Mouse (Mus musculus) heart, postnatal 0 days (tissue): ENCODE results near the gene Plekhg3. TPM values are rescaled to one million over a fixed set of nuclear protein-coding genes. Genes with fewer than 3 reads are reported as not detected.
A peak's percentile ranks its signal among the peaks of the same experiment; 100 is the strongest.

Experiments used
- ATAC-seq: fragments of 200-750 bp; cut with Nextera tagmentation; 2 replicates; pipeline ENCODE4 v1.8.0; 2017; ENCODE audit warnings: low read depth, moderate number of reproducible peaks, moderate library complexity; ENCODE audit not compliant: insufficient read depth
- DNase-seq: peaks from one replicate; pipeline ENCODE4 v3.0.0-alpha.2; 2016; ENCODE audit warnings: low spot score
- H3K27ac ChIP-seq: fragments of 300-500 bp; sonication (generic); 2 replicates; pipeline ENCODE4 v1.5.1; 2014; ENCODE audit warnings: low read depth, mild to moderate bottlenecking
- H3K27me3 ChIP-seq: fragments of 300-500 bp; sonication (generic); 2 replicates; pipeline ENCODE4 v1.6.1; 2014; ENCODE audit warnings: low read length, mixed read lengths; ENCODE audit not compliant: control insufficient read depth, insufficient read depth
- H3K36me3 ChIP-seq: fragments of 300-500 bp; sonication (generic); replicated peaks from 2 replicates; pipeline ENCODE4 v1.6.1; 2014; ENCODE audit warnings: low read length, mixed read lengths; ENCODE audit not compliant: control insufficient read depth, insufficient read depth
- H3K4me1 ChIP-seq: fragments of 300-500 bp; sonication (generic); 2 replicates; pipeline ENCODE4 v1.6.1; 2014; ENCODE audit warnings: antibody characterized with exemption; ENCODE audit not compliant: control insufficient read depth, insufficient read depth
- H3K4me2 ChIP-seq: fragments of 300-500 bp; sonication (generic); 2 replicates; pipeline ENCODE4 v1.6.1; 2014; ENCODE audit warnings: low read depth, mild to moderate bottlenecking, low read length, moderate library complexity
- H3K4me3 ChIP-seq: fragments of 300-500 bp; sonication (generic); 2 replicates; pipeline ENCODE4 v1.5.1; 2014; ENCODE audit warnings: low read depth, low read length
- H3K9ac ChIP-seq: fragments of 300-500 bp; sonication (generic); replicated peaks from 2 replicates; pipeline ENCODE4 v1.6.1; 2014; ENCODE audit warnings: low read depth, low read length, mixed read lengths
- H3K9me3 ChIP-seq: fragments of 300-500 bp; sonication (generic); replicated peaks from 2 replicates; pipeline ENCODE4 v1.6.1; 2016; ENCODE audit warnings: low read length; ENCODE audit not compliant: control insufficient read depth
- CTCF ChIP-seq: IDR thresholded peaks from 2 replicates; pipeline ENCODE4 v1.5.1; 2016; ENCODE audit warnings: antibody characterized with exemption, control low read depth, low read depth
- EP300 ChIP-seq: IDR thresholded peaks from 2 replicates; pipeline ENCODE4 v1.6.1; 2016; ENCODE audit warnings: antibody characterized with exemption, low read depth
- WGBS: fragments of 180-500 bp; shearing (Covaris S2); extraction: QIAGEN DNeasy Blood & Tissue Kit; methylation state at CpG from one replicate; pipeline ENCODE4 v1.1.7; 2014; 5-methylcytosine and 5-hydroxymethylcytosine counted together
- polyA plus RNA-seq: library from polyadenylated mRNA; unstranded; fragments of >200 nt; fragmentation: Nextera tagmentation; extraction: Ambion mirVana; gene quantifications from 2 replicates; pipeline ENCODE4 v1.2.1, GENCODE M21; 2015
- total RNA-seq: library from RNA; depleted of rRNA; stranded (reverse); fragments of >200 nt; gene quantifications from 2 replicates; pipeline ENCODE4 v1.2.3, GENCODE M21; 2014; ENCODE audit warnings: low replicate concordance

The Plekhg3 gene
- total and polyA plus RNA-seq, 2 experiments from 2014 or later, result 3.7 to 21.7 TPM

DNA sequence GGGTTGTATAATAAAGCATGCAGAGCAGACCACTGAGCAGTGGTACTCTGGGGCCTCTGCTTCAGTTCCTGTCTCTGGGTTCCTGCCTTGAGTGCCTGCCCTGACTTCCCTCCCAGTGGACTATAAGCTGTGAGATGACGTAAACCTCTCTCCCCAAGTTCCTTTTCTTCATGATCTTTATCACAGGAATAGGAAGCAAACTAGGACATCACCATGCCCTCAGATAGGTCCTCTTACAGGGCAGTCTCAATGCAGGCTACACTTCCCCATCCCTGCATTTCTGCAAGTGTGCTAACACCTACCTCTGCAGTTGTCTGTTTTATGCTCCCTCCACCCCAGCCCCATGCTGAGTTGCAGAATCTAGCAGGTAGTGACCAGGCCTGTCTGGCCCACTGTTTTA, 39.9 kb upstream of the Plekhg3 start:
- Histone ChIP-seq H3K27ac (no peak overlapping the region), H3K4me2 (no peak overlapping the region), H3K36me3 (no peaks in the 10 kb centered on the region), H3K27me3 (no peaks in the 10 kb centered on the region; the same call in 1 of the 2 replicates), H3K4me1 (no peaks in the 10 kb centered on the region), H3K4me3 (no peak overlapping the region), H3K9ac (no peak overlapping the region), H3K9me3 (peaks cover 7% of the 10 kb centered on the region; the same call in 1 of the 2 replicates)
- no peak for TF ChIP-seq CTCF
- no peak for TF ChIP-seq EP300
- DNase-seq (no peak), ATAC-seq (no peak)
- WGBS, result 80% methylated on average over 1 of the region's 1 CpGs

DNA sequence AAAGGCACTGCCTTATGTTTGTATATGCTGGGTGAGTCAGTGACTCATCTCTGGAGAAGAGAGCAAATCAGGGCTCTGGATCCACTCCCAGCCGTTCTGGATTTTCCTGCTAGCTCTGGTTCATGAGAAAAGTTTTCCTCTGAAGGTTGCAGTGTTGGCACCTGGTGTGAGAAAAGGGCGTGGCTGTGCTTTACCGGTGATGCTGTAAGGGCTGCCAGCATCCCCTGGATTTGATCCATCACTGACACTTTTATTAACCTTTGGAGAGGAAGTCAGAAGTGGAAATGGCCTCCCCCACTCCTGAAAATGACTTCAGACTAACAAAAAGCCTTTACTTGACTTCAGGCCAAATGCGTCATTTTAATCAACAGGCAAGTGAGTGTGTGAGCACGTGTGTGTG, 37.2 kb upstream of the Plekhg3 start:
- ATAC-seq (peak; percentile 57), DNase-seq (peak; percentile 65)
- no peaks in the 10 kb centered on the region for H3K36me3 ChIP-seq
- H3K9me3 ChIP-seq, result peaks cover 7% of the 10 kb centered on the region; the same call in 1 of the 2 replicates
- 0 out of 2 replicates have a peak, but pooled peaks have one; percentile 59 for TF ChIP-seq EP300
- no peak for TF ChIP-seq CTCF
- H3K27me3 ChIP-seq, result no peaks in the 10 kb centered on the region; the same call in 1 of the 2 replicates
- no peak overlapping the region for H3K4me3 ChIP-seq
- 30% methylated on average over 5 of the region's 5 CpGs for WGBS
- no peak overlapping the region for H3K9ac ChIP-seq
- peak overlapping the region; percentile 5; the same call in 1 of the 2 replicates for H3K27ac ChIP-seq
- no peak overlapping the region for H3K4me2 ChIP-seq
- H3K4me1 ChIP-seq, result no peaks in the 10 kb centered on the region

DNA sequence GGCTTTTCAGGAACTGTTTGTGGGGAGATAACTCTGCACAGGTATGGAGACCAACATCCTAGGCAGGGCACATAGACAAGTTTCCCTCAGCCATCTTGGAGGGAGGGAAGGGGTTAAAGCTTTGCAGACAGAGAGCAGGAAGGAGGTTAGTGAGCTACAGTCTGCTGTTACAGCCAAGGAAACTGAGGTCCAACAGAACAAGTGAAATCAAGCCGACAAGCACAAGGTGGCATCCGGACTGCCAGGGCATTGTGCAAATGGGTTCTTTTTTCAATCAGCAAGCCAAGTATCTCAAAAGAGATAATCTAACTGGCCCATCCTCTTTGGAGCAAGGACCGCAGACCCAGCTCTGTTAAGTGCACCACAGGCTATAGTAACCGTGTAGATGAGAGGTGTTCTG, 35.3 kb upstream of the Plekhg3 start:
- 59% methylated on average over 4 of the region's 4 CpGs for WGBS
- Histone ChIP-seq H3K27me3 (no peaks in the 10 kb centered on the region; the same call in 1 of the 2 replicates), H3K36me3 (no peaks in the 10 kb centered on the region), H3K9me3 (peaks cover 7% of the 10 kb centered on the region; the same call in 1 of the 2 replicates), H3K4me2 (no peak overlapping the region), H3K4me1 (no peaks in the 10 kb centered on the region), H3K9ac (no peak overlapping the region), H3K4me3 (no peak overlapping the region), H3K27ac (no peak overlapping the region)
- TF ChIP-seq CTCF, result no peak
- TF ChIP-seq EP300, result no peak
- DNase-seq, result no peak
- ATAC-seq, result no peak

DNA sequence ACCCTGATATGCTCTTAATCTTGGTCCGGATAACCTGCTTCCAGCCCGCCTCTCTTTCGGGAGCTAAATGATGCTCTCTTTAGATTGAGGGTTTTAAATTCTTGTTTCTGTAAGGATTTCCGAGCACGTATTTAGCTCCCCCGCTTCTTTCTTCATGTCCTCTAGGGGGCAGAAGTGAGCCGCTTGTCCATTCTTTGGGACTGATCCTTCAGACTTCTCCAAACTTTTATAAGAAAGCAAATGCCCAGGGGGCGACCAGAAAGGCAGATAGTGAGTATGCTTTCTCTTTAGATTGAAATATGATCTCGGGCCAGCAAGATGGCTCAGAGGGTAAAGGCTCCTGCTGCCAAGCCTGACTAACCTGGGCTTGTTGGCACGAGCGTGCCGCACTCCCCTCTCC, 34.4 kb upstream of the Plekhg3 start:
- ATAC-seq (no peak), DNase-seq (peak; percentile 50)
- Histone ChIP-seq H3K4me3 (no peak overlapping the region), H3K4me2 (no peak overlapping the region), H3K9ac (no peak overlapping the region), H3K36me3 (no peaks in the 10 kb centered on the region), H3K4me1 (no peaks in the 10 kb centered on the region), H3K27me3 (no peaks in the 10 kb centered on the region; the same call in 1 of the 2 replicates), H3K27ac (no peak overlapping the region), H3K9me3 (0 out of 2 replicates have a peak, but pooled peaks cover under 1% of the 10 kb centered on the region)
- 26% methylated on average over 12 of the region's 12 CpGs for WGBS
- TF ChIP-seq CTCF (peak; percentile 73), EP300 (no peak)

DNA sequence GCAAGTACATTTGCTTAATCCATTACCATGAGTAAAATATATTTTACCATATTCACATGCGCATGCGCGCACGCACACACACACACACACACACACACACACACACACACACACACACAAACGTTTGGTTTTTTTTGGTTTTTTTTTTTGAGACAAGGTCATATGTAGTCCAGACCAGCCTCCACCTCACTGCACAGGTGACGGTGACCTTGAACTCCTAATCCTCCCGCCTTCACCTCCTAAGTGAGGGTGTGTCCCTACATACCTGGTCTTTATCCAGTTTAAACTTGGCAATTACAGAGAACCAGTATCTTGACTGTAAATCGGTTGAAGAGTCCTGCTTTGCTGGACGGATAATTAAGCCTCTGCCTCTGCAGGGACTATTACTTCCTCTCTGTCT, 31.4 kb upstream of the Plekhg3 start:
- Histone ChIP-seq H3K27me3 (no peaks in the 10 kb centered on the region; the same call in 1 of the 2 replicates), H3K9me3 (no peaks in the 10 kb centered on the region), H3K4me1 (no peaks in the 10 kb centered on the region), H3K9ac (no peak overlapping the region), H3K4me2 (no peak overlapping the region), H3K27ac (no peak overlapping the region), H3K4me3 (no peak overlapping the region), H3K36me3 (no peaks in the 10 kb centered on the region)
- ATAC-seq, result no peak
- WGBS, result 84% methylated on average over 9 of the region's 9 CpGs
- no peak for DNase-seq
- TF ChIP-seq CTCF (no peak), EP300 (no peak)

DNA sequence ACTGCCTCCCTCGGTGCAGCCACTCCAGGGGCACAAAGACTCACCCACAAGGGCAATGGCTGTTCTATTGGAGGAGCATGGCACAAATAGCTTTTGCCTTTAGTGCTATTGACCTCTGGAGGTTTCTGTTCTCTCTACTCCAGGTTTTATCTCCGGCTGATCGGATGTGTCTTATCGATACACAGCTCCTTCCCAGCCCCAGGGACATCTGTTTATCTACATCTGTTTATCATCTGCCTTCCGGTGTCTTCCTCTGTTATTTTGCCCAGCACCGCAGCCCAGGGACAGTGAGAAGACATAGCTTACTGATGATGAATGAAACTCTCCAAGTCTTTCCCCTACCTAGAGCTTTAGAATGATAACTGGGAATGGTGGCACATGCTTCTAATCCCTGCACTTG, 30.6 kb upstream of the Plekhg3 start:
- 80% methylated on average over 6 of the region's 6 CpGs for WGBS
- no peak for ATAC-seq
- no peak overlapping the region for H3K4me2 ChIP-seq
- H3K9me3 ChIP-seq, result no peaks in the 10 kb centered on the region
- H3K36me3 ChIP-seq, result no peaks in the 10 kb centered on the region
- H3K9ac ChIP-seq, result no peak overlapping the region
- H3K27me3 ChIP-seq, result no peaks in the 10 kb centered on the region; the same call in 1 of the 2 replicates
- no peaks in the 10 kb centered on the region for H3K4me1 ChIP-seq
- TF ChIP-seq EP300 (no peak), CTCF (no peak)
- DNase-seq, result no peak
- H3K4me3 ChIP-seq, result no peak overlapping the region
- no peak overlapping the region for H3K27ac ChIP-seq
